Mouse (Mus musculus) right cerebral cortex, adult 2 months (tissue): ENCODE measurements at regions not wholly inside any gene's neighbourhood (a gene's known extent, or its start where the extent isn't known, plus 50 kb on each side); places are given as distances from the start of the nearest gene placed in this dataset.

ENCODE experiments used
- DNase-seq, 2 experiments: peaks; one replicate each; pipeline ENCODE4 v3.0.0; 2021 to 2022; ENCODE audit warnings: low spot score in 2 of 2

DNA sequence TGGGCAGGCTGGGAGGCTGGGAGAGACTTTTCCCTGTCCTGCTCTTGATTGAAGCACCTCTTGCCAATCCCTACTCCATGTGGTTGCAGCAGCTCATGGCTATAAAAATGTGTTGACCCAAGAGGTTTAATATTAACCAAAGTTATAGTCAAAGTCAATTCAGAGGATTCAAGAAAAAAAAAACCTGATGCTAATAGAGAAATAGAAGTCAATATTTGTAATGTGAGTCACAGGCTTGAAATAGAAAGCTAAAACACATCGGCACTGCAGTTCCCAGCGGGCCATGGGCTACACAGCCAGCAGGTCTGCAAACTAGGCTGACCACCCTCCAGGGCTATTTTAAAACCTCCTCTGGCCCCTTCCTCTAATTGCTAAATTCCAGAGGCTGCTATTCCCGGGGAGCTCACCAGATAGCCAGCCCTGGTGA is 53.2 kb upstream of the Bmp2 start:
- DNase-seq = no peak

DNA sequence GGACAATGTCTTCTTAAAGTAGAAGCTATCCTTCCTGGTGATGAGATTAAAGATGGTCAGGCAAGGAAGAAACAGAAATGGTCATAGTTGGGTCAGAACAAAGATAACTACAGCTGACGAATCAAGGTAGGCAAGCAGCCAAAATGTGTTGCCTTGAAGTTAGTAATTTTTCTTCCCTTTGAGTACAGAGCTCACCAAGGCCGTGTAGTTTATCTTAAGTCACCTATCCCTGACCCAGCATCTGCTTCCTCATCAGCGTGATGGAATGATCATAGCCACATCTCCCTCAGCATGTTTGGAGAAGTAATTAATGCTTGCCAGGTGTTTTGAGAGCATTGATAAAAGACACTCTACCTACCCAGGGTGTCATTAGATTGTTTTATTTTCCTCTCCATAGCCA is 52.1 kb upstream of the Bmp2 start:
- DNase-seq = no peak
